8 mouse cellular contexts compared by ENCODE assay signal in genomic region chr4:133074894-133075572, GRCm38 (mm10). TPM values are rescaled to one million over a fixed set of nuclear protein-coding genes. Genes with fewer than 3 reads are reported as not detected.
DNase-seq lines count a peak whose midpoint lies in the region; ATAC-seq and TF ChIP-seq lines count a peak whose summit lies in the region.

No protein-coding gene starts in this region.

- no peaks in the 10 kb centered on the region for H3K9me3 ChIP-seq in hindbrain, embryonic 10.5 days
- H3K9me3 ChIP-seq in hindbrain, embryonic 11.5 days (ENCODE audit: control insufficient read depth, low read length) = no peaks in the 10 kb centered on the region
- H3K9me3 ChIP-seq in forebrain, embryonic 15.5 days = no peaks in the 10 kb centered on the region
- H3K9me3 ChIP-seq in intestine, postnatal 0 days (ENCODE audit: control insufficient read depth) = no peaks in the 10 kb centered on the region

- no peak overlapping the region for H3K9ac ChIP-seq in hindbrain, embryonic 11.5 days (ENCODE audit: low read depth, low read length)
- H3K9ac ChIP-seq in forebrain, embryonic 15.5 days (replicated peaks) = no peak overlapping the region
- H3K9ac ChIP-seq in intestine, postnatal 0 days (ENCODE audit: low read depth, low read length) = no peak overlapping the region

- TF ChIP-seq CTCF in intestine, postnatal 0 days (IDR thresholded peaks at IDR 0.05; ENCODE audit: low read depth) = no peak

- no peaks in the 10 kb centered on the region for H3K27me3 ChIP-seq in hindbrain, embryonic 10.5 days (ENCODE audit: insufficient read depth, poor library complexity, severe bottlenecking)
- H3K27me3 ChIP-seq in hindbrain, embryonic 11.5 days (ENCODE audit: control insufficient read depth, insufficient read depth, low read length) = no peaks in the 10 kb centered on the region
- H3K27me3 ChIP-seq in forebrain, embryonic 15.5 days = no peaks in the 10 kb centered on the region
- H3K27me3 ChIP-seq in intestine, postnatal 0 days (replicated peaks; ENCODE audit: control insufficient read depth, insufficient read depth, low read length) = no peaks in the 10 kb centered on the region

- 65% methylated on average over 8 of the region's 8 CpGs for WGBS in hindbrain, embryonic 10.5 days
- 68% methylated on average over 8 of the region's 8 CpGs for WGBS in hindbrain, embryonic 11.5 days
- 61% methylated on average over 8 of the region's 8 CpGs for WGBS in forebrain, embryonic 15.5 days
- WGBS in intestine, postnatal 0 days = 72% methylated on average over 8 of the region's 8 CpGs

- no peak overlapping the region for H3K4me3 ChIP-seq in hindbrain, embryonic 10.5 days
- no peak overlapping the region for H3K4me3 ChIP-seq in hindbrain, embryonic 11.5 days (ENCODE audit: low read depth, low read length)
- H3K4me3 ChIP-seq in forebrain, embryonic 15.5 days = no peak overlapping the region
- no peak overlapping the region for H3K4me3 ChIP-seq in intestine, postnatal 0 days (ENCODE audit: low read depth, low read length)

- peak overlapping the region; percentile 73 for H3K27ac ChIP-seq in hindbrain, embryonic 10.5 days
- no peak overlapping the region for H3K27ac ChIP-seq in hindbrain, embryonic 11.5 days (ENCODE audit: low read depth, low read length)
- H3K27ac ChIP-seq in forebrain, embryonic 15.5 days (replicated peaks) = peak overlapping the region; percentile 77
- no peak overlapping the region for H3K27ac ChIP-seq in intestine, postnatal 0 days (ENCODE audit: low read depth, low read length)

- H3K4me2 ChIP-seq in hindbrain, embryonic 11.5 days (replicated peaks; ENCODE audit: low read depth, low read length) = no peak overlapping the region
- no peak overlapping the region for H3K4me2 ChIP-seq in forebrain, embryonic 15.5 days (replicated peaks)
- H3K4me2 ChIP-seq in intestine, postnatal 0 days (replicated peaks; ENCODE audit: low read depth) = no peak overlapping the region

- H3K4me1 ChIP-seq in hindbrain, embryonic 10.5 days (replicated peaks) = peaks cover 87% of the 10 kb centered on the region
- peaks cover 9% of the 10 kb centered on the region for H3K4me1 ChIP-seq in hindbrain, embryonic 11.5 days (replicated peaks; ENCODE audit: control insufficient read depth, insufficient read depth, low read length)
- peaks cover 51% of the 10 kb centered on the region for H3K4me1 ChIP-seq in forebrain, embryonic 15.5 days
- 0 out of 2 replicates have a peak, but pooled peaks cover 4% of the 10 kb centered on the region for H3K4me1 ChIP-seq in intestine, postnatal 0 days (replicated peaks; ENCODE audit: control insufficient read depth, insufficient read depth, low read length)

- H3K36me3 ChIP-seq in hindbrain, embryonic 10.5 days = peaks cover 71% of the 10 kb centered on the region
- H3K36me3 ChIP-seq in hindbrain, embryonic 11.5 days (ENCODE audit: control insufficient read depth, insufficient read depth, low read length) = no peaks in the 10 kb centered on the region
- H3K36me3 ChIP-seq in forebrain, embryonic 15.5 days = peaks cover 25% of the 10 kb centered on the region; the same call in 1 of the 2 replicates
- H3K36me3 ChIP-seq in intestine, postnatal 0 days (ENCODE audit: control insufficient read depth, insufficient read depth) = peaks cover 32% of the 10 kb centered on the region

- DNase-seq in hindbrain, embryonic 10.5 days (ENCODE audit: low spot score) = no peak
- DNase-seq in hindbrain, embryonic 11.5 days (ENCODE audit: low spot score) = no peak
- peak; percentile 59 to 68 for DNase-seq in cerebellum, adult 18-20 months
- DNase-seq in adrenal gland, adult (ENCODE audit: inconsistent age in 2 of 2, low spot score in 1 of 2) = no peak
- no peak for DNase-seq in yolk sac, embryonic 10.5 days (ENCODE audit: low spot score)

- no peak for ATAC-seq in hindbrain, embryonic 11.5 days (ENCODE audit: low FRiP score)
- ATAC-seq in forebrain, embryonic 15.5 days (replicated peaks) = no peak
- ATAC-seq in megakaryocyte progenitor cell, adult 5-6 weeks (replicated peaks; ENCODE audit: poor library complexity) = 0 out of 2 replicates have a peak, but pooled peaks have one; percentile 35
- no peak for ATAC-seq in intestine, postnatal 0 days

RNA-seq across cellular contexts. Expression of gene Wasf2, which starts 55.3 kb away (rescaled TPM):
- polyA plus RNA-seq in hindbrain, embryonic 10.5 days (2016; fragmentation: Nextera tagmentation; extraction: Ambion mirVana) = 42.1 and 67.1 TPM in 2 replicates
- polyA plus RNA-seq in hindbrain, embryonic 11.5 days (2014; fragmentation: Nextera tagmentation; extraction: Ambion mirVana) = 34.6 and 58.4 TPM in 2 replicates
- polyA plus RNA-seq in forebrain, embryonic 15.5 days (2015; fragmentation: Nextera tagmentation; extraction: Ambion mirVana) = 31.8 and 33.6 TPM in 2 replicates
- 124 and 135 TPM in 2 replicates for total RNA-seq in megakaryocyte progenitor cell, adult 5-6 weeks (2015)
- total RNA-seq in megakaryocyte progenitor cell, adult 5-6 weeks (2017) = 24.7 and 35.1 TPM in 2 replicates
- polyA plus RNA-seq in intestine, postnatal 0 days (2015; fragmentation: Nextera tagmentation; extraction: Ambion mirVana) = 64.6 and 68.4 TPM in 2 replicates

Comparison
In these comparisons a context has a peak if more than half of its experiments do, and no peak if none do; other contexts are left out.
1. H3K27ac ChIP-seq: peak in hindbrain, embryonic 10.5 days (single experiment) and forebrain, embryonic 15.5 days (single experiment); none in hindbrain, embryonic 11.5 days (single experiment) and intestine, postnatal 0 days (single experiment).
2. DNase-seq: peak in cerebellum, adult 18-20 months (2 of 2); none in hindbrain, embryonic 10.5 days (single experiment), hindbrain, embryonic 11.5 days (single experiment), adrenal gland, adult (0 of 2) and yolk sac, embryonic 10.5 days (single experiment).